Mouse (Mus musculus) E14TG2a.4 (cell line): ENCODE data around the gene Birc7.
A peak's percentile ranks its signal among the peaks of the same experiment; 100 is the strongest.

Experiments used
- H3K27me3 ChIP-seq: 2 replicates; pipeline ENCODE4 v1.6.1; 2014; ENCODE audit warnings: low read length, control low read depth; ENCODE audit not compliant: insufficient read depth
- H3K36me3 ChIP-seq: 2 replicates; pipeline ENCODE4 v1.6.1; 2014; ENCODE audit warnings: low read length, control low read depth; ENCODE audit not compliant: insufficient read depth
- H3K4me1 ChIP-seq: replicated peaks from 2 replicates; pipeline ENCODE4 v1.6.1; 2014; ENCODE audit warnings: low read depth, low read length, control low read depth
- H3K4me3 ChIP-seq: replicated peaks from 2 replicates; pipeline ENCODE4 v1.5.1; 2014; ENCODE audit warnings: mild to moderate bottlenecking, low read length
- H3K9me3 ChIP-seq: 2 replicates; pipeline ENCODE4 v1.6.1; 2014; ENCODE audit warnings: low read length, control low read depth
- CTCF ChIP-seq: conservative IDR thresholded peaks from 2 replicates; pipeline ENCODE4 v1.5.1; 2014; ENCODE audit warnings: low read length
- NANOG ChIP-seq: IDR thresholded peaks from 2 replicates; pipeline ENCODE4 v1.6.1; 2014; ENCODE audit warnings: borderline replicate concordance, low read length, mixed read lengths
- POU5F1 ChIP-seq: IDR thresholded peaks from 2 replicates; pipeline ENCODE4 v1.6.1; 2014; ENCODE audit warnings: low read length, borderline replicate concordance

Birc7 gene

DNA sequence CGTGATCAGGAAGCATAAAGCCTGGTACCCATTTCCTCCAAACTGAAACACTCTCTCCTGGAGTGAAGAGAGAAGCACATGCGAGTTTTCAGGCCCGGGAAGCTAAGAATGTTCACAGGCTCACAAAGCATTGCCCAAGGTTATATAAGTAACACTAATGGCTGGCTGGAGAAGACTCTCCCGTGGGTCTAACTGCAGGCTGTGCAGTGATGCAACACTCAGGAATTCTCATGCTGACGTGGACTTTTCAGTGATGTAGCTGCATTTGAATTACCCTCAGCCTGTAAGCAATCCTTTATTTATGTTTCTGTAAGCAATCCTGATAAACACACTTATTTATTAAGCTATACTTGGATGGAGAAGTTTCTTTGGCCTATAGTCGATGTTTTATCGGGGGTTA, 30.8 kb downstream of the Birc7 start:
- TF ChIP-seq CTCF (no peak), POU5F1 (no peak), NANOG (no peak)
- Histone ChIP-seq H3K36me3 (no peaks in the 10 kb centered on the region), H3K4me1 (peaks cover 20% of the 10 kb centered on the region), H3K9me3 (no peaks in the 10 kb centered on the region), H3K4me3 (no peak overlapping the region), H3K27me3 (peaks cover 18% of the 10 kb centered on the region)

- no peak overlapping the region for H3K4me3 ChIP-seq
- H3K36me3 ChIP-seq: no peaks in the 10 kb centered on the region
- no peaks in the 10 kb centered on the region for H3K9me3 ChIP-seq
- peaks cover 14% of the 10 kb centered on the region for H3K4me1 ChIP-seq
- H3K27me3 ChIP-seq: peaks cover 16% of the 10 kb centered on the region
- no peak for TF ChIP-seq NANOG
- no peak for TF ChIP-seq CTCF
- no peak for TF ChIP-seq POU5F1
These were observed 31.4 kb downstream of the Birc7 start for GRCm38 (mm10) chr2:180960187-180960586.

GRCm38 (mm10) chr2:180962616-180963308, 33.9 kb downstream of the Birc7 start:
- no peaks in the 10 kb centered on the region for H3K36me3 ChIP-seq
- peaks cover 18% of the 10 kb centered on the region for H3K4me1 ChIP-seq
- TF ChIP-seq POU5F1 (no peak), NANOG (no peak), CTCF (no peak)
- no peaks in the 10 kb centered on the region for H3K27me3 ChIP-seq
- H3K4me3 ChIP-seq: no peak overlapping the region
- no peaks in the 10 kb centered on the region for H3K9me3 ChIP-seq

DNA sequence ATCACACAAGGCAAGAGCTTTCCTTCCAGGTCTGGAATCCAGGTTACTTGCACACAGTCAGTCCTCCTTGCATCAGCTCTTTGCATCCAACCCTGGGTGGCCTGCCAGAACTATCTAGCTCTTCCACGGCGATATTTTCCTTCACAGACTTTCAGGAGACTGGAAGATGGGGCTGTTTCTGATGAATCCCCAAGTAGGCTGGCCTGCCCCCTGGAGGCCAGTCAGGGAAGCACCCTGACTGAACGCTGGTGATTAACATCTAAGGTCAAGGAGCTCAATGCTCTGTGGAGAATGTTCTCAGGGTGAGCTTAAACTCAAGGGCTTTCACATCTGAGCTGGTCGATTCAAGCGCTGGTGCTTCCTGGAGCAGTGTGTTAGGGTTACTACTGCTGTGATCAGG, 35.1 kb downstream of the Birc7 start:
- no peak overlapping the region for H3K4me3 ChIP-seq
- no peaks in the 10 kb centered on the region for H3K27me3 ChIP-seq

DNA sequence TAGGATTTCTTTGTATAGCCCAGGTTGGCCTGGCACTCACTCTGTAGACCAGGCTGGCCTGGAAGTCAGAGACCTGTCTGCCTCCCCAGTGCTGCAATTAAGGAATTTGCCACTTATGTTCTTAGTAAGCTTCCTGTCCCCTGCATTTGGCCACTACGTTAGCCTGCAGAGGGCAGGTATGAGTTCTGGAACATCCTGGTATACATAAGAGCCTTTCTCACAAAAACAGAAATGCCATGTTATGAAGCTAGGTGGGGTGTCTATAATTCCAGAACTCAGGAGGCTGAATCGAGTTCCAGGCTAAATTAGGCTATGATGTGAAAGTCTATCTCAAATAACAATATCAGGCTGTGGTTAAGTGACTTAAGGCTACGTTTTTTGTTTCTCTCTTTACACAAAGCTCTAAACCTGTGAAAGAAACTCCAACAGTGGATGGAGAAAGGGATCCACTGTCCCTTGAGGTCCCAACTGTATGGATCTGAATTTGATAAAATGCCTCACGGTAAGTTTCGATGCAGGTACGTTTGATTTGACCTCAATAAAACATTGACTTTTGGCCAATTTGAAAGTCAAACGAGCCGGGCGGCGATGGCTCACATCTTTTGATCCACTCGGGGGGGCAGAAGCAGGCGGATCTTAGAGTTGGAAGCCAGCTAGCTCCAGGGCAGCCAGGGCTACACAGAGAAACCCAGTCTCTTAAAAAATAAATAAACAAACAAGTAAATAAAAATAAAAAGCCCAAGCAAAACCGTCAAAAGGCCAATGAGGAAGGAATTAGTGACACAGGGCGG, 37.5 kb downstream of the Birc7 start:
- TF ChIP-seq POU5F1 (no peak), CTCF (no peak), NANOG (no peak)
- no peaks in the 10 kb centered on the region for H3K9me3 ChIP-seq
- no peaks in the 10 kb centered on the region for H3K27me3 ChIP-seq
- H3K4me3 ChIP-seq: peak overlapping the region; percentile 95
- H3K36me3 ChIP-seq: peaks cover 27% of the 10 kb centered on the region
- peaks cover 31% of the 10 kb centered on the region for H3K4me1 ChIP-seq

More for the DNA sequence above, 35.1 kb downstream of the Birc7 start:
- TF ChIP-seq NANOG (no peak), POU5F1 (no peak), CTCF (peak; percentile 94)
- Histone ChIP-seq H3K4me1 (peaks cover 27% of the 10 kb centered on the region), H3K36me3 (peaks cover 3% of the 10 kb centered on the region), H3K9me3 (no peaks in the 10 kb centered on the region)

GRCm38 (mm10) chr2:180967010-180967763, 38.4 kb downstream of the Birc7 start, which contains the start of gene Arfgap1:
Gene Arfgap1 (plus strand): TSS chr2:180967225.
- Histone ChIP-seq H3K4me1 (peaks cover 31% of the 10 kb centered on the region), H3K4me3 (peak within 1 kb of the TSS; percentile 95)
- TF ChIP-seq CTCF (no peak), NANOG (no peak), POU5F1 (no peak)

GRCm38 (mm10) chr2:180981133-180981532, 52.3 kb downstream of the Birc7 start:
- Histone ChIP-seq H3K27me3 (no peaks in the 10 kb centered on the region), H3K36me3 (peaks cover 79% of the 10 kb centered on the region), H3K9me3 (no peaks in the 10 kb centered on the region), H3K4me1 (peaks cover 11% of the 10 kb centered on the region), H3K4me3 (no peak overlapping the region)
- TF ChIP-seq POU5F1 (no peak), NANOG (no peak), CTCF (no peak)

More at GRCm38 (mm10) chr2:180967010-180967763, 38.4 kb downstream of the Birc7 start, which contains the start of gene Arfgap1:
- H3K9me3 ChIP-seq: no peaks in the 10 kb centered on the region
- H3K27me3 ChIP-seq: no peaks in the 10 kb centered on the region
- H3K36me3 ChIP-seq: peaks cover 36% of the 10 kb centered on the region
